Mouse (Mus musculus) CH12.LX (cell line): ENCODE data around the gene Foxg1.

Experiments
- CHD1 ChIP-seq: IDR thresholded peaks from 2 replicates; pipeline ENCODE4 v1.6.1; 2012; ENCODE audit warnings: low read depth, low read length, improper control_type of control experiment, inconsistent platforms
- CHD2 ChIP-seq: IDR thresholded peaks from 2 replicates; pipeline ENCODE4 v1.6.1; 2011; ENCODE audit warnings: low read length, improper control_type of control experiment
- CTCF ChIP-seq, 2 experiments: IDR thresholded peaks in 1 of 2; conservative IDR thresholded peaks in 1 of 2; 2 replicates each; pipeline ENCODE4 v1.5.1; 2011 to 2012; ENCODE audit warnings: low read depth in 2 of 2, low read length in 2 of 2, improper control_type of control experiment in 1 of 2, inconsistent platforms in 1 of 2, mild to moderate bottlenecking in 1 of 2, moderate library complexity in 1 of 2
- ELF1 ChIP-seq: IDR thresholded peaks from 2 replicates; pipeline ENCODE4 v1.6.1; 2014; ENCODE audit warnings: low read depth, mild to moderate bottlenecking, inconsistent platforms, low read length, improper control_type of control experiment
- POLR2A ChIP-seq: IDR thresholded peaks from 2 replicates; pipeline ENCODE4 v1.6.1; 2011; ENCODE audit warnings: low read depth, mild to moderate bottlenecking, improper control_type of control experiment, low read length
- RAD21 ChIP-seq: IDR thresholded peaks from 2 replicates; pipeline ENCODE4 v1.6.1; 2011; ENCODE audit warnings: low read depth, mild to moderate bottlenecking, low read length, improper control_type of control experiment, moderate library complexity
- ZC3H11A ChIP-seq: IDR thresholded peaks from 2 replicates; pipeline ENCODE4 v1.6.1; 2012; ENCODE audit warnings: low read depth, mild to moderate bottlenecking, inconsistent platforms, low read length, improper control_type of control experiment
- ZMIZ1 ChIP-seq: IDR thresholded peaks from 2 replicates; pipeline ENCODE4 v1.6.1; 2012; ENCODE audit warnings: low read depth, mild to moderate bottlenecking, inconsistent platforms, low read length, improper control_type of control experiment

GRCm38 (mm10) chr12:49394836-49395235, 12.4 kb downstream of the Foxg1 start:
- TF ChIP-seq ZMIZ1 (no peak), CHD2 (no peak), ELF1 (no peak), POLR2A (no peak), CTCF (conservative IDR thresholded peaks at IDR 0.05 in 1 of 2, IDR thresholded peaks at IDR 0.05 in 1 of 2; ENCODE audit: low read depth in 2 of 2, low read length in 2 of 2) (no peak), RAD21 (no peak), CHD1 (no peak), ZC3H11A (no peak)
